22 mouse cellular contexts compared by ENCODE assay signal in genomic region chr10:53772708-53773107, GRCm38 (mm10).
"Had no signal": no experiment of that assay in that cellular context is flagged by ENCODE, and none has a peak within 500 bp of the region (broad histone marks: within the 10 kb centered on the region; RNA-seq: fewer than 3 reads in every experiment).

No protein-coding gene starts in this region.

- H3K4me2 ChIP-seq: heart, embryonic 11.5 days; heart, embryonic 13.5 days; heart, embryonic 15.5 days; hindbrain, embryonic 13.5 days; hindbrain, embryonic 15.5 days; limb, embryonic 13.5 days; limb, embryonic 15.5 days; liver, embryonic 12.5 days had no signal

- H3K27ac ChIP-seq: heart, adult 2 months; heart, embryonic 13.5 days; heart, embryonic 15.5 days; hindbrain, embryonic 13.5 days; hindbrain, embryonic 15.5 days; hindbrain, postnatal 0 days; limb, embryonic 13.5 days; limb, embryonic 15.5 days; liver, embryonic 12.5 days; liver, embryonic 14.5 days had no signal

- H3K9ac ChIP-seq: heart, embryonic 13.5 days; heart, embryonic 15.5 days; hindbrain, embryonic 13.5 days; hindbrain, embryonic 15.5 days; limb, embryonic 13.5 days; limb, embryonic 15.5 days; liver, embryonic 12.5 days; liver, embryonic 14.5 days had no signal

- H3K36me3 ChIP-seq: heart, embryonic 13.5 days; heart, embryonic 15.5 days; hindbrain, embryonic 13.5 days; hindbrain, embryonic 15.5 days; limb, embryonic 13.5 days; limb, embryonic 15.5 days; liver, embryonic 12.5 days had no signal

- H3K4me3 ChIP-seq: heart, adult 2 months; heart, embryonic 13.5 days; heart, embryonic 15.5 days; hindbrain, embryonic 13.5 days; hindbrain, embryonic 15.5 days; limb, embryonic 13.5 days; limb, embryonic 15.5 days; liver, embryonic 12.5 days had no signal

- H3K4me1 ChIP-seq: heart, embryonic 13.5 days; heart, embryonic 15.5 days; hindbrain, embryonic 13.5 days; hindbrain, embryonic 15.5 days; limb, embryonic 13.5 days; liver, embryonic 12.5 days had no signal

- ATAC-seq: forebrain, embryonic 16.5 days; hindbrain, postnatal 0 days; intestine, embryonic 16.5 days; liver, embryonic 12.5 days had no signal

- DNase-seq: gastrocnemius, postnatal 14 days; gastrocnemius, postnatal 36 days; heart, adult 11 months; heart, adult 2 months; heart, postnatal 14 days; heart, postnatal 36 days; layer of hippocampus, adult 9-11 months; layer of hippocampus, postnatal 36 days; left cerebral cortex, postnatal 4 days; lung, adult 18-20 months had no signal

- H3K9me3 ChIP-seq: heart, embryonic 13.5 days; heart, embryonic 15.5 days; hindbrain, embryonic 13.5 days; hindbrain, embryonic 15.5 days; limb, embryonic 13.5 days; limb, embryonic 15.5 days; liver, embryonic 12.5 days had no signal

- H3K27me3 ChIP-seq: heart, embryonic 13.5 days; heart, embryonic 15.5 days; hindbrain, embryonic 13.5 days; hindbrain, embryonic 15.5 days; limb, embryonic 13.5 days; limb, embryonic 15.5 days; liver, embryonic 12.5 days had no signal
